Mouse (Mus musculus) brain, embryonic 14.5 days (tissue): ENCODE measurements around the gene Copz1.

ENCODE experiments used
- CTCF ChIP-seq: fragments of 200-500 bp; IDR thresholded peaks from 2 replicates; pipeline ENCODE4 v1.5.1; 2012; ENCODE audit warnings: inconsistent platforms, mild to moderate bottlenecking, moderate library complexity, borderline replicate concordance; ENCODE audit not compliant: insufficient read depth, insufficient read length; ENCODE audit errors: extremely low read depth
- POLR2A ChIP-seq: fragments of 200-500 bp; IDR thresholded peaks from 2 replicates; pipeline ENCODE4 v1.6.1; 2012; ENCODE audit warnings: mild to moderate bottlenecking, inconsistent platforms, borderline replicate concordance; ENCODE audit not compliant: poor library complexity, insufficient read depth, insufficient read length, severe bottlenecking; ENCODE audit errors: extremely low read depth

- TF ChIP-seq POLR2A: no peak
- 0 out of 2 replicates have a peak, but pooled peaks have one; percentile 8 for TF ChIP-seq CTCF
Observed at GRCm38 (mm10) chr15:103308056-103308875, 35.8 kb downstream of the Copz1 start.
